Mouse (Mus musculus) left cerebral cortex, postnatal 4 days (tissue): Measurements from ENCODE around the gene Med7. TPM values are rescaled to one million over a fixed set of nuclear protein-coding genes. Genes with fewer than 3 reads are reported as not detected.

Source experiments
- DNase-seq: peaks from one replicate; pipeline ENCODE4 v3.0.0-alpha.2; 2022
- intact Hi-C: fragments of 180-260 bp; cut with DNase I; formaldehyde crosslinking; loops from one replicate; pipeline ENCODE4 v1.15.1; 2025
- total RNA-seq, 2 experiments: library from RNA; stranded (reverse); gene quantifications; 2 replicates each; pipeline ENCODE4 v1.2.3; 2021

The Med7 gene
- 10 to 100 TPM; 34.8 to 35.2 TPM for total RNA-seq

GRCm38 (mm10) chr11:46436760-46437458 is at the start of gene Med7:
Med7 (plus strand) TSS chr11:46436925.
- intact Hi-C loops = no loop called here
- peak; percentile 95 for DNase-seq

GRCm38 (mm10) chr11:46387061-46387460 is 49.7 kb upstream of the Med7 start:
- no peak for DNase-seq
- intact Hi-C loops = no loop called here

- DNase-seq = no peak
- intact Hi-C loops = no loop called here
Observed at GRCm38 (mm10) chr11:46388438-46388837, 48.3 kb upstream of the Med7 start.

GRCm38 (mm10) chr11:46389336-46390117 is 47.2 kb upstream of the Med7 start, which contains the start of gene Itk:
Itk (minus strand) TSS chr11:46389515.
- intact Hi-C loops = no loop called here

GRCm38 (mm10) chr11:46390621-46391020 is 46.1 kb upstream of the Med7 start:
- no peak for DNase-seq
- intact Hi-C loops = no loop called here

More at GRCm38 (mm10) chr11:46389336-46390117, 47.2 kb upstream of the Med7 start, which contains the start of gene Itk:
- DNase-seq = no peak

GRCm38 (mm10) chr11:46392890-46393289 is 43.8 kb upstream of the Med7 start:
- DNase-seq = no peak
- intact Hi-C loops = no loop called here

GRCm38 (mm10) chr11:46393413-46393812 is 43.3 kb upstream of the Med7 start:
- intact Hi-C loops = no loop called here
- DNase-seq = no peak

- no peak for DNase-seq
- intact Hi-C loops = no loop called here
Observed at GRCm38 (mm10) chr11:46395088-46395487, 41.6 kb upstream of the Med7 start.

- intact Hi-C loops = no loop called here
- no peak for DNase-seq
Observed at GRCm38 (mm10) chr11:46395698-46396097, 41.0 kb upstream of the Med7 start.

GRCm38 (mm10) chr11:46396167-46396859 is 40.4 kb upstream of the Med7 start, which contains the start of gene Fam71b:
Fam71b (plus strand) TSS chr11:46396559.
- intact Hi-C loops = no loop called here

GRCm38 (mm10) chr11:46396860-46397179 is 39.9 kb upstream of the Med7 start:
- intact Hi-C loops = no loop called here
- no peak for DNase-seq

More at GRCm38 (mm10) chr11:46396167-46396859, 40.4 kb upstream of the Med7 start, which contains the start of gene Fam71b:
- DNase-seq = no peak

- intact Hi-C loops = no loop called here
- DNase-seq = no peak
Observed at GRCm38 (mm10) chr11:46397900-46398299, 38.8 kb upstream of the Med7 start.

GRCm38 (mm10) chr11:46398473-46398872 is 38.3 kb upstream of the Med7 start:
- DNase-seq = no peak
- intact Hi-C loops = no loop called here

GRCm38 (mm10) chr11:46398933-46399383 is 37.8 kb upstream of the Med7 start:
- intact Hi-C loops = no loop called here
- DNase-seq = no peak

GRCm38 (mm10) chr11:46401555-46401954 is 35.2 kb upstream of the Med7 start:
- intact Hi-C loops = no loop called here
- DNase-seq = no peak

- DNase-seq = no peak
- intact Hi-C loops = no loop called here
Observed at GRCm38 (mm10) chr11:46404986-46405385, 31.7 kb upstream of the Med7 start.

GRCm38 (mm10) chr11:46406721-46407120 is 30.0 kb upstream of the Med7 start:
- peak; percentile 21 for DNase-seq
- intact Hi-C loops = no loop called here

- no peak for DNase-seq
- intact Hi-C loops = no loop called here
Observed at GRCm38 (mm10) chr11:46410018-46410563, 26.6 kb upstream of the Med7 start.

GRCm38 (mm10) chr11:46418438-46418837 is 18.3 kb upstream of the Med7 start:
- intact Hi-C loops = no loop called here
- DNase-seq = no peak

- intact Hi-C loops = no loop called here
- DNase-seq = no peak
Observed at GRCm38 (mm10) chr11:46418860-46419259, 17.9 kb upstream of the Med7 start.
